Mouse (Mus musculus) gastrocnemius, adult 2 months (tissue): ENCODE results near the gene Apaf1. TPM values are rescaled to one million over a fixed set of nuclear protein-coding genes. Genes with fewer than 3 reads are reported as not detected.

Experiments used
- DNase-seq: peaks from one replicate; pipeline ENCODE4 v3.0.0; 2022
- H3K27ac ChIP-seq: fragments of 200-600 bp; 2 replicates; pipeline ENCODE4 v1.8.1; 2022; ENCODE audit warnings: mild to moderate bottlenecking
- H3K4me3 ChIP-seq: fragments of 200-600 bp; 2 replicates; pipeline ENCODE4 v1.8.1; 2022; ENCODE audit warnings: mild to moderate bottlenecking, moderate library complexity
- CTCF ChIP-seq: fragments of 200-600 bp; IDR thresholded peaks from 2 replicates; pipeline ENCODE4 v1.8.1; 2022; ENCODE audit warnings: antibody characterized with exemption, mild to moderate bottlenecking, moderate library complexity
- intact Hi-C: fragments of 180-260 bp; cut with DNase I; formaldehyde crosslinking; loops from one replicate; pipeline ENCODE4 v1.15.1; 2025
- long read RNA-seq, 2 experiments: library from polyadenylated mRNA; stranded (forward); transcript quantifications; one replicate each; pipeline ENCODE4 v2.0.0; 2021
- total RNA-seq, 2 experiments: library from RNA; stranded (reverse); gene quantifications; 2 replicates each; pipeline ENCODE4 v1.2.3; 2021

Gene Apaf1
- 1 to 10 TPM; 1.5 to 2.3 TPM for total RNA-seq
- long read RNA-seq, experiment 1, full-length matches to known transcripts, result 1 of 1 reads
- long read RNA-seq, experiment 1, partial matches to known transcripts, result 0 of 1 reads
- long read RNA-seq, experiment 1, other reads (novel, unspliced or antisense), result 0 of 1 reads
- long read RNA-seq, experiment 2, partial matches to known transcripts, result 0 of 2 reads
- long read RNA-seq, experiment 2, other reads (novel, unspliced or antisense), result 0 of 2 reads

DNA sequence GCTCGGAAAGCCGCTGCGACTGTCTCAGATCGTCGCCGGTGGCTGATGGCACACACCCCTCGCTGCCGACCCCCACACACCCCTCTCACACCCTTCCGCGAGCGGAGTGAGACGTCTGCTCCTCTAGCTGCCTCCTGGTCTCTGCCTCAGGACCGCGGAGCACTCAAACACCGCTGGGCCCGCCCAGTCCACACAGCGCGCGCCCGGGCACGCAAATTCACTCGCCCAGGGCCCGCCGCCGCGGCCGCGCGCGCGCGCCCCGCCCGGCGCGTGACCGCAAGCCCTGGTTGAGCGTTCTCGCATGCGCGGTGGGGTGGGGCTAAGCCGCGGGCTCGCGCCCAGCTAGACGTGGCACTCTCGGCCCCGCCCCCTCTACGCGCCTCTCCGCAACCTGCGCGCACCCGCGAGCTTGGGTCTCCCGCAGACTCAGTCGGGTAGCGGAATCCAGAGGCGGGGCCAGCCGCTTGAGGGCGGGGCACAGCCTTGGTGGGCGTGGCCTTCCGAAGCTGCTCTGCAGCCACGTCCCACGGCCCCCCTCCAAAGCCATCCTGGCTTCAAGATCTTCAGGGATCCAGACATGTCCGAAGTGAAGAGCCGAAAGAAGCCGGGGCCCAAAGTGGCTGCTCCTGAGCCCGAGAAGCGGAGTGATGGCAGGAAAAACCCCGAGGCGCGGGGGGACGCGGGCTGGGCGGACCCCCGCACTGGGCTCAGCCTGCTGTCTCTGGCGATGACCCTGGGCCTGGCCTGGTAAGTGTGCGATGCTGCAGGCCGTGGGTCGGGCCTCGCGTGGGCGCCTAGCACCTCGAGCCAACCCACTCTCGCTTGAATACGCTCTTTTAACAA, at the start of gene Apaf1, which contains the start of gene Ikbip:
Gene Apaf1, minus strand, starts transcription at position 221 of the 843 bp plus-strand sequence.
Gene Ikbip, plus strand, starts transcription at position 391 of the 843 bp plus-strand sequence.
- DNase-seq, result peak; percentile 100
- intact Hi-C loops, result loop anchor here (2.0 kb wide), 1 partner anchor 40 kb away; no protein-coding TSS in a partner anchor
- H3K27ac ChIP-seq, result peak within 1 kb of the TSS; percentile 88
- H3K4me3 ChIP-seq, result peak within 1 kb of the TSS; percentile 100
- TF ChIP-seq CTCF, result no peak

DNA sequence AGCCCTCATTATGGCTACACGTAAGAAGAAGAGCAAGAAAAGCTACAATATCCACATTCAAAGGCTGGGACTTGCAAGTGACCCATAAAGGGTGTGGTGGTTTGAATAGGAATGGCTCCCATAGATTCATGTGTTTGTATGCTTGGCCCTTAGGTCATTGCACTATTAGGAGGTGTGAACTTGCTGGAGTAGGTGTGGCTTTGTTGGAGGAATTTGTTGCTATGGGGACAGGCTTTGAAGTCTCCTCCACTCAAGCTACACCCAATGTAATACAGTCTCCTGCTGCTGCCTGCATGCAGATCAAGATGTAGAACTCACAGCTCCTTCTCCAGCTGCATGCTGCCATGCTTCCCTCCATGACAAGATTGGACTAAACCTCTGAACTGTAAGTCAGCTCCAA, 49.0 kb upstream of the Apaf1 start:
- no peak overlapping the region for H3K4me3 ChIP-seq
- TF ChIP-seq CTCF, result no peak
- no peak for DNase-seq
- intact Hi-C loops, result no loop called here
- no peak overlapping the region for H3K27ac ChIP-seq

DNA sequence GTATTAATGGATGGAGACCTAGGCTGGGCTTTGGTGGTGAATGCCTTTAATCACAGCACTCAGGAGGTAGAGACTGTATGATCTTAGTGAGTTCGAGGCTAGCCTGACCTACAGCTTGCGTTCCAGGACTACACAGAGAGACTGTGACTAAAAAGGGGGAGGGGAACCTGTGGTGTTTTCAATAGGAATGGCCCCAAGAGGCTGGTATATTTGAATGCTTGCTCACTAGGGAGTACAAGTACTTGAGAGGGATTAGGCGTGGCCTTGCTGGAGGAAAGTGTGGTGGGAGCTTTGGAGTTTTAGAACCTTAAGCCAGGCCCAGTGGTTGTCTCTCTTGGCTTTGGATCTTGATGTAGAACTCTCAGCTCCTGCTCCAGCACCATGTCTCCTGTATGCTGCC, 48.2 kb upstream of the Apaf1 start:
- intact Hi-C loops, result no loop called here
- no peak for DNase-seq
- TF ChIP-seq CTCF, result no peak
- Histone ChIP-seq H3K27ac (no peak overlapping the region), H3K4me3 (no peak overlapping the region)

DNA sequence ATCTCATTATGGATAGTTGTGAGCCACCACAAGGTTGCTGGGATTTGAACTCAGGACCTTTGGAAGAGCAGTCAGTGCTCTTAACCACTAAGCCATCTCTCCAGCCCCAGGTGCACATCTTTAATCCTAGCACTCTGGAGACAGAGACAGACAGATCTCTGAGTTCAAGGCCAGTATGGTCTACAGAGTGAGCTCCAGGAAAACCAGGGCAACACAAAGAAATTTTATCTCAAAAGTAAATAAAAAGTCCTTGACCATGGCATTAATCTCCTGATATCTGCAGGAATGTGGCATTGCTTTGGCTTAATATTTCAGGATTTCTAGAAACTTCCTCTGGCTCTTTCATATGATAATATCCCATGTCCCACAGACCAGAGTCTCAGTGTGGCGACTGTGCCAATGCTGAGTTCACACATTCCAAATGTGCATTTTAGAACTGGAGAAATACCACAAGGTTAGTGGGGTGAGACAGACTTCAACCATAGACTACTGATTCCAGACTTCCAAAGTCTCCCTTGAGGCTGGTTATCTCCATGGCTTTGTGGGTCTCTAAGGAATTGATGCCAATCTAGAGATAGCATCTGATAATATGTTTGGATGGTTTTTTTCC, 46.1 kb upstream of the Apaf1 start:
- intact Hi-C loops, result no loop called here
- TF ChIP-seq CTCF, result no peak
- no peak for DNase-seq
- Histone ChIP-seq H3K4me3 (no peak overlapping the region), H3K27ac (no peak overlapping the region)

DNA sequence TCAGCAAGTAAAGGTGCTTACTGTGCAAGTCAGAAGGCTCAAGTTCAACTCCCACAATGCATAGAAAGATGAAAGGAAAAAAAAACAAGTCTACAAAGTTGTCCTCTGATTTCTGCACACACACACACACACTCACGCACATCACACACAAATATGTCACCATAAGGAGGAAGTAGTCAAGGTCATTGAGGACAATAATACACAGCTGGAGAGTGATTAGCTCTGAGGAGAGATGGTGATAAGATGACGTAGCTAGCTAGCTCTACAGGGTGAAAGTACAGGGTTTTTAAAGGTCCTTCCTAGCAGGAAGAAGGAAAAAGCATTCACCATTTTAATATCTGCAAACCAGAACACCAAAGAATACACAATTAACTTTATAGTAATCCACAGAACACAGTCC, 44.8 kb upstream of the Apaf1 start:
- H3K4me3 ChIP-seq, result no peak overlapping the region
- DNase-seq, result no peak
- peak overlapping the region; percentile 38; the same call in 1 of the 2 replicates for H3K27ac ChIP-seq

DNA sequence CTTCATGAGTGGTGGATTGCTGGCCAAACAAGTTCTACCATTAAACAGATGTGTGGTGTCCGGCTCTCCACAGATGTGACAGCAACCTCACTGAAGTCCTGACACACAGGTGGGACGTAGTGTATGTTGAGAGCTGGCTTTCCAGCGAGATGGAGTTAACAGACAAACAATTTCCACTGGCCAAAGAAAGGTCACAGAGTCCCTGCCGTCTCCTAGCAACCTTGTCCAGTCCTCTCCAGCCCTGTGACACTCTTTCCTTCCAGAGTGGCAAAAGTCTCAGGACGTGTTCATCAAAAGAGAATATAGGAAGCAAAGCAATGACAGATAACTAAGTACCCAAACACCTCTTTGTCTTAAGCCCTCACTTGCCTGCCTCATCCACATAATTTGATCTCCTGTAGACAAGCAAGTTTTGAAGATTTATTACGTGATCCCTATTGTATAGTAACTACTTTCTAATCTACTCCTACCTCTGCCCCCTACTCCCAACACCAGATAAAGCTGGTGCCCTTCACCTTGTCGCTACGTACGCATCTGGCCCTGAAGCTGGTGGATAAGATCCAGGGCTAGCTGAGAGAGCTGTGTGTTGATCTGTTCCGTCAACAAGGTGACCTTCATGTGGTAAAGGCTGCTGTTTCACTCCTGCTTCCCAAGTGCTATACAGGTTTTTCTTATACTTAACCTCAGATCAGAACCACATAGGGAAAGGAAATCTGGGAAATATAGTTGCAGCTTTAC, 44.2 kb upstream of the Apaf1 start:
- intact Hi-C loops, result no loop called here
- no peak for DNase-seq
- Histone ChIP-seq H3K4me3 (no peak overlapping the region), H3K27ac (peak overlapping the region; percentile 38; the same call in 1 of the 2 replicates)
- TF ChIP-seq CTCF, result no peak

More for the DNA sequence above, 44.8 kb upstream of the Apaf1 start:
- TF ChIP-seq CTCF, result no peak
- intact Hi-C loops, result no loop called here

DNA sequence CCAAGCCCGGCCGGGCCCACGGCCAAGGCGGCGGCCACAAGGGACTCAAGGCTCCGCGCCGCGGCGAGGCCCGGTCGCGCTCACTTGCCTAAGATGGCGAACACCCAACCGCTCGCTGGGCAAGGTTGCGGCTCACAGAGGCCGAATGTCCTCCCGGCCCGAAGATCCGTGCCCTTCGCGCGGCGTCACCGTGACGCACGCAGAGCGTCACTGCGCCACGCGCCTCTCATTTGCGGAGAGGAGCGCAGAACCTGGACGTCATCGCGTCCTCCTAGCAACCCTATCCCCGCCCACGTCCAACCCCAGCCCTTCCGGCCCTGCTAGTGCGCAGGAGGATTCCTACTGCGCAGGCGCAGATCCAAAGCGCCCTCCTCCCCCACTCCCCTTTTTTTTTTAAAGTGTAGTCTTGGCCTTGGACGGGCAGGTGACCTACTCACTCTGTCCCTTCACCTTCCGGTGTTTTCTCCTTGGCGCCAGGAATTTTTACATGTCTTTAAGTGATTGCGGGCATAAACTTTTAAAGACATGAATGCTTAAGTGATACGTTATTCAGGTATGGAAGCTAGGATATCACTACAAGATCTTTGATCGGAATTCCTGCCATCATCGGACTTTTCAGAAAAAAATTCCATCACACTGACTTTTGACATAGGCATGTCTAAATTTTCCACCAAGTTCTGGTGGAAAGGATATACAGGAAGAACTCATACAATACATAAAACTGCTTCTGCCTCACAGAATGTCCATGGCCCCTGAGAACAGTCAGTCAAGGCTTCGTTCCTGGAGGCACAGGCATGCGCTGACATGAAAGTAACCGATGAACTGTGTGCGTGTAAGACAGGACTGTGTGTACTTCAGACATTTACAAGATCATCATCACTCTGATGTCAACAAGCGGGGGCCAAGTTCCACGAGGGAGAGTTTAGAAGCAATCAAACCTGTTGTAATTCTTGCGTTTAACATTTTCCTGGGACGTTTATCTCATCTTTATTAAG, 41.6 kb upstream of the Apaf1 start, which contains the start of gene Slc25a3:
Gene Slc25a3, minus strand, starts transcription at position 232 of the 995 bp plus-strand sequence.
- intact Hi-C loops, result loop anchor here (2.0 kb wide), 1 partner anchor 41 kb away; the partner anchor contains the start of genes Apaf1 and Ikbip
- peak; percentile 99 for DNase-seq
- Histone ChIP-seq H3K27ac (peak within 1 kb of the TSS; percentile 100), H3K4me3 (peak within 1 kb of the TSS; percentile 98)
- TF ChIP-seq CTCF, result no peak

DNA sequence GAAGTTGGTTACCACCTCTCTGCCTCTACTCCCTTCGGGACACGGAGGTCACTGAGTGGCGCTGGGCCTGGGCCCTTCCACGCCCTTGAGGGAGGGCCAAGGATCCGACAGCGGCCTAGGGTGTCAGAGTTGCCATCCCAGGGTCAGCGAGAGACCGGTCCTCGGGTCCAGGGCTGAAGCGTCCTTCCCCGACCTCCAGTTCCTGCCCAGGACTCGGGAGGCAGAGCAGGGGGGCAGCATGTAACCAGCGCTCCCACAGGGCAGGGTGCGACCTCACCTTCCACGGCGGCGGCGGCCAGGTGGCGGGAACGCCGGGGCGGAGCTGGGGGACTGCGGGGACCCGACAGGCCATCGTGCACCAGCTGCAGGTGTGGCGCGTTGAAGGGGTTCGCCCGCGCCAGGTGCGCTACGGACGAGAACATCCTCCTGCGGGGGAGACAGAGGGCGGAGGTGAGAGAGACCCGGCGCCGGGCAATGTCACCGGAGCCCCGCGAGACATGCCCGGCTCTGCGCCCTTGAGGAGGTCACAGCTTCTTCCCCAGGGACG, 40.8 kb upstream of the Apaf1 start:
- no peak for TF ChIP-seq CTCF
- peak overlapping the region; percentile 100 for H3K27ac ChIP-seq
- peak overlapping the region; percentile 98 for H3K4me3 ChIP-seq
- intact Hi-C loops, result loop anchor here (2.0 kb wide), 1 partner anchor 41 kb away; the partner anchor contains the start of genes Apaf1 and Ikbip
- DNase-seq, result peak; percentile 80

DNA sequence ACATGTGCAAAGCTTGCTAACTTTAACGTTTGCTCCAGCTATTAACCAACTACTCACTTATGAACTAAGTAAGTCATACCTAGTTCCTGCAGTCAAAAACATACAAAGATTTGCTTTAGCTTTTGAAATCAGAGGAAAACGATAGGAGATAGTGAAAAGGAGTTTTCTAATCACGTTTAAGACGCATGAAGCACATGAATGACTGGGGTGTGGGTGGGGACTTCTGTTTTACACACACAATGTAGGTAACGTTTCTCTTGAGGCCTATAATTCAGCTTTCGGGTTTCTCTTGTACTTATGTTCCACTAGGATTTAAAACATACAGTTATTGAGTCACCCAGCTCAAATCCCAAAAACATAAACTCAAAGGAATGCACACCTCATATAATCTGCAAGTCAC, 40.1 kb upstream of the Apaf1 start:
- intact Hi-C loops, result loop anchor here (2.0 kb wide), 1 partner anchor 40 kb away; the partner anchor contains the start of genes Apaf1 and Ikbip
- no peak for DNase-seq
- no peak for TF ChIP-seq CTCF
- peak overlapping the region; percentile 98 for H3K4me3 ChIP-seq
- peak overlapping the region; percentile 100 for H3K27ac ChIP-seq

DNA sequence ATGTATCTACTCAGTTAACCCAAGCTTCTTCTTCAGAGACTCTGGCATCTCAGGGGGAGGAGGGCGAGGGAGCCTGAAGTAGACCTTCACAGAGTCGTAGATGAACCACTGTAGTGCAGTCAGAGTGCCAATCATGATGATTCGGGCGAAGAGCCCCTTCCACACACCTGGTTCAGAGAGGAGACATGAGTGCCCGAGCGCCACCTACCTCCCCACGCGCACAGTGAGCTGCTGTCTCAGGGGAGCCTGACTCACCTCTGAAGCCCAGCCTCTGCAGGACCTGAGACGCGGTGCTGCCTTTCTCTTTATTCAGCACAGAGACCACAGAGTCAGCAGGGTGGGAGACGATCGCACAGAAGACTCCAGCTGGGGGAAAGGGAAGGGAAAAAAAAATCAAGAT, 34.4 kb upstream of the Apaf1 start:
- no peak for DNase-seq
- intact Hi-C loops, result no loop called here
- no peak overlapping the region for H3K27ac ChIP-seq
- no peak overlapping the region for H3K4me3 ChIP-seq
- no peak for TF ChIP-seq CTCF

DNA sequence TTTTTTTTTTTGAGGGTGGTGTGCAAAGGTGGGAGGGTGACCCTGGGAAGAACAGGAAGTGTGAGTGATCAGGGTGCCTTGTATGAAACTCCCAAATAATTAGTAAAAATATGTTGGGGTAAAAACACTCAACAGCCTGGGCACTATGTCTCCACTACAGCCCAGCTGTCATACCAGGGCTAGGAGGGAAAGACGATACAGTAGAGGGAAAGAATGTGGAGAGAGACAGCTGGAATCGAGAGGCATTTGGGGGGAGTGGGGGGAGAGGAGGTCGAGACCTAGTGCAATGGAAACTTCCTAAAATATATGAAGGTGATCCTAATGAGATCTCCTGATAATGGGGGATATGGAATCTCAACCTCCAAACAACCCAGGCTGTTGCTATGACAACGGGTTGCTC, 27.3 kb upstream of the Apaf1 start:
- intact Hi-C loops, result no loop called here
- TF ChIP-seq CTCF, result no peak
- no peak for DNase-seq

More for the DNA sequence above, 27.3 kb upstream of the Apaf1 start:
- H3K27ac ChIP-seq, result no peak overlapping the region
- H3K4me3 ChIP-seq, result no peak overlapping the region
